Mouse (Mus musculus) forebrain, postnatal 0 days (tissue): ENCODE data around the gene Hebp1. TPM values are rescaled to one million over a fixed set of nuclear protein-coding genes. Genes with fewer than 3 reads are reported as not detected.
A peak's percentile ranks its signal among the peaks of the same experiment; 100 is the strongest.

Experiments used
- ATAC-seq: fragments of 200-750 bp; cut with Nextera tagmentation; 2 replicates; pipeline ENCODE4 v1.8.0; 2017; ENCODE audit warnings: mild to moderate bottlenecking, moderate library complexity
- DNase-seq: peaks from one replicate; pipeline ENCODE4 v3.0.0-alpha.2; 2015
- H3K27ac ChIP-seq: fragments of 300-500 bp; sonication (generic); 2 replicates; pipeline ENCODE4 v1.5.1; 2014; ENCODE audit warnings: low read depth, mild to moderate bottlenecking, antibody characterized with exemption, low read length, moderate library complexity, mixed read lengths
- H3K27me3 ChIP-seq: fragments of 300-500 bp; sonication (generic); 2 replicates; pipeline ENCODE4 v1.6.1; 2014; ENCODE audit warnings: mild to moderate bottlenecking, low read length, mixed read lengths; ENCODE audit not compliant: insufficient read depth
- H3K36me3 ChIP-seq: fragments of 300-500 bp; sonication (generic); 2 replicates; pipeline ENCODE4 v1.6.1; 2014; ENCODE audit warnings: mild to moderate bottlenecking, moderate library complexity; ENCODE audit not compliant: insufficient read depth
- H3K4me1 ChIP-seq: fragments of 300-500 bp; sonication (generic); 2 replicates; pipeline ENCODE4 v1.6.1; 2014; ENCODE audit warnings: antibody characterized with exemption; ENCODE audit not compliant: insufficient read depth
- H3K4me2 ChIP-seq: fragments of 300-500 bp; sonication (generic); 2 replicates; pipeline ENCODE4 v1.6.1; 2014; ENCODE audit warnings: low read depth, mild to moderate bottlenecking, moderate library complexity
- H3K4me3 ChIP-seq: fragments of 300-500 bp; sonication (generic); 2 replicates; pipeline ENCODE4 v1.5.1; 2014; ENCODE audit warnings: low read depth, low read length, mixed read lengths
- H3K9ac ChIP-seq: fragments of 300-500 bp; sonication (generic); 2 replicates; pipeline ENCODE4 v1.6.1; 2014; ENCODE audit warnings: mild to moderate bottlenecking
- H3K9me3 ChIP-seq: fragments of 300-500 bp; sonication (generic); 2 replicates; pipeline ENCODE4 v1.6.1; 2016; ENCODE audit warnings: low read length
- CTCF ChIP-seq: sonication (generic); IDR thresholded peaks from 2 replicates; pipeline ENCODE4 v1.5.1; 2016; ENCODE audit warnings: antibody characterized with exemption, control low read depth, low read depth
- WGBS: fragments of 180-500 bp; shearing (Covaris S2); extraction: QIAGEN DNeasy Blood & Tissue Kit; methylation state at CpG from one replicate; pipeline ENCODE4 v1.1.7; 2014; 5-methylcytosine and 5-hydroxymethylcytosine counted together
- polyA plus RNA-seq: library from polyadenylated mRNA; unstranded; fragments of >200 nt; fragmentation: Nextera tagmentation; extraction: Ambion mirVana; gene quantifications from 2 replicates; pipeline ENCODE4 v1.2.1, GENCODE M21; 2015
- total RNA-seq: library from RNA; depleted of rRNA; stranded (reverse); fragments of >200 nt; gene quantifications from 2 replicates; pipeline ENCODE4 v1.2.3, GENCODE M21; 2014

Hebp1 gene
- total and polyA plus RNA-seq, 2 experiments from 2014 or later: 6.7 to 11.1 TPM

DNA sequence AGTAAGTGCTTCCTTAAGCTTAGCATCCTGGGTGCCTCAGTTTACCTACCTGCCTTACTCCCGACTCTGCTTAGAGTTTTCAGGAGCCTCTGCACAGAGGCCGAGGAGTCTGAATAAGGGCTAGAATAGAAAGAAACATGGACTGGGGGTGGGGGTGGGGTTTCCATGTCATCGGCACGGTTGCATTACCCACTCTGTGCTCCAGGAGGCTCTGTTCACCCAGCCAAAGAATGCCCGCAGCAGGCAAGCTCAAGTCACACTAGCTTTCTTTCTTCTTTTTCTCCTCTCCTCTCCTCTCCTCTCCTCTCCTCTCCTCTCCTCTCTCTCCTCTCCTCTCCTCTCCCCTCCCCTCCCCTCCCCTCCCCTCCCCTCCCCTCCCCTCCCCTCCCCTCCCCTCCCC is 47.5 kb downstream of the Hebp1 start:
- H3K4me3 ChIP-seq: no peak overlapping the region
- TF ChIP-seq CTCF: peak; percentile 68
- no peaks in the 10 kb centered on the region for H3K9me3 ChIP-seq
- H3K27me3 ChIP-seq: no peaks in the 10 kb centered on the region
- H3K4me1 ChIP-seq: no peaks in the 10 kb centered on the region
- H3K4me2 ChIP-seq: no peak overlapping the region
- no peak overlapping the region for H3K27ac ChIP-seq
- H3K9ac ChIP-seq: no peak overlapping the region
- ATAC-seq (peak; percentile 47), DNase-seq (peak; percentile 61)
- no peaks in the 10 kb centered on the region for H3K36me3 ChIP-seq
- 35% methylated on average over 5 of the region's 5 CpGs for WGBS

DNA sequence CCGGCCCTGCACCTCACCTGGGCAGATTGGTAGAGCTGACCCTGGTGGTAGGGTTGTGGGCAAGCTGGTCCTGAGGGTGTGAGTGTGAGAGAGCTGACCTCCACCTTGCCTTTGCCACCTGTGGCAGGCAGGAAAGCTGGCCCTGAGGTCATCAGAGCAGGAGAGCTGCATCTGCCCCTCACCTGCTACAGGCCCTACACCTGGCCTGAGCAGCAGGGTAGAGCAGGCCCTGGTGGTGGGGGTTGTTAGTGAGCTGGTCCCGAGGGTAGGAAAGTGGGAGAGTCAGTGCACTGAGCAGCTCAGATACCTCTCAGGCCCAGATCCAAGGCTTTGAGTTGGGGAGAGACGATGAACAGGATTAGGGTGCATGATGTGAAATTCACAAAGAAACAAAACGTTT is 48.1 kb downstream of the Hebp1 start:
- no peak overlapping the region for H3K27ac ChIP-seq
- DNase-seq (no peak), ATAC-seq (no peak)
- no peak overlapping the region for H3K4me2 ChIP-seq
- no peaks in the 10 kb centered on the region for H3K36me3 ChIP-seq
- no peaks in the 10 kb centered on the region for H3K27me3 ChIP-seq
- no peaks in the 10 kb centered on the region for H3K4me1 ChIP-seq
- WGBS: 80% methylated on average over 4 of the region's 4 CpGs
- no peaks in the 10 kb centered on the region for H3K9me3 ChIP-seq
- H3K4me3 ChIP-seq: no peak overlapping the region
- H3K9ac ChIP-seq: no peak overlapping the region
- TF ChIP-seq CTCF: no peak

DNA sequence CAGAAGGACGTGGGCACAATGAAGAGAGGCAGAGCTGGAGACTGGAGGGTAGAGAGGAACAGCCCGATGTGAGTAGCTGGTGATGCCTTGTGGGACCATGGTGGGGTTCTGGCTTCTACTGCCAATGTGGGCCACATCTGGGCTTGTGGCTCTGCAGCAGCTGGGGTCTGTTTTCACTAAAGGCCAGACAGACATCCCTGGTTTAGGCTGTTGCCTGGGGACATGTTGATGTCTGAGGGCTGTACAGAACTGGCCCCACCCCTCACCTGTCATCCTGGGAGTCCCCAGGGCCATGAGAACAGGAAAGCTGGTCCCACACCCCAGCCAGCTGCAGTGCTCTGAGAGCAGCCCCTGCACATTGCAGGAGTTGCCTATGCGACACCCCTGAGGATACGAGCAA is 48.6 kb downstream of the Hebp1 start:
- whole genome bisulfite sequencing: 86% methylated on average over 4 of the region's 4 CpGs
- no peaks in the 10 kb centered on the region for H3K4me1 ChIP-seq
- H3K27ac ChIP-seq: no peak overlapping the region
- H3K4me2 ChIP-seq: no peak overlapping the region
- TF ChIP-seq CTCF: no peak
- H3K27me3 ChIP-seq: no peaks in the 10 kb centered on the region
- no peaks in the 10 kb centered on the region for H3K9me3 ChIP-seq
- no peak overlapping the region for H3K9ac ChIP-seq
- H3K36me3 ChIP-seq: no peaks in the 10 kb centered on the region
- DNase-seq (no peak), ATAC-seq (no peak)
- H3K4me3 ChIP-seq: no peak overlapping the region

DNA sequence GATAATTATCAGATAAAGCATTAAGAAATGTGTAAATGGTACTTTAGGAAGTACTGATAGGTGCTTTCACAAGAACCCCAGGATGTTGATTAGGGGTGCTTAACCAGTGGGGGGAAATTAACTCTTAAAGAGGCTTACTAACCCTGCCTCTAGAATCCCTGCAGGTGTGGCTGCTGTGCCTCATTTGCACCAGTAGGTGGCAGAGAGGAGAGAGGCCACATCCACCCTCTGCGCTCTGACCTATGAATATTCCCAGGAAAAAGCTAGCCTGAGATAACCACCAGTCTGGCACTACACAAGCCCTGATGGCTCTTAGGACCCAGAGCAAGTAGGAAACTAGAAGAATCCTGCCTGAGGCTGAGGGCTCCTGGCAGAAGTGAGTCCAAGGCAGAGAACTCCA is 49.3 kb downstream of the Hebp1 start:
- no peaks in the 10 kb centered on the region for H3K4me1 ChIP-seq
- H3K36me3 ChIP-seq: no peaks in the 10 kb centered on the region
- no peaks in the 10 kb centered on the region for H3K27me3 ChIP-seq
- TF ChIP-seq CTCF: peak; percentile 69
- ATAC-seq (no peak), DNase-seq (no peak)
- H3K4me2 ChIP-seq: no peak overlapping the region
- H3K27ac ChIP-seq: no peak overlapping the region
- no peaks in the 10 kb centered on the region for H3K9me3 ChIP-seq
- no peak overlapping the region for H3K4me3 ChIP-seq
- WGBS: 29% methylated on average over 1 of the region's 1 CpGs
- H3K9ac ChIP-seq: no peak overlapping the region

DNA sequence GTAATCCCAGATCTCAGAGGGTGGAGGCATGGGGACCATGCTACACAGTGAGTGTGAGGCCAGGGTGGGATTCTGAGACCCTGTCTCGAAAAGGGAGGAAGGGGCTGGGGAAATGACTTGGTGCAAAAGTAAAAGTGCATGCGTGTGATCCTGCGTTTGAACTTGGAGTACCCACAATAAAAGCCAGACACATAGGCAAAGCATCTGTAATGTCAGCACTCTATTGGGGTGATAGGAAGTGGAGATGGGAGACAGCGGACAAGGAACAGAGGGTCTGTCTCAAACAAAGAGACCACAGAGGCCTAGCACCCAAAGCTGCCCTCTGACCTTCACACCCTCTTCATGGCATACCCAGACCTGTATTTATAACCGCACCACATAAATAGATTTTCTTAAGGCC is 51.8 kb downstream of the Hebp1 start:
- H3K27me3 ChIP-seq: no peaks in the 10 kb centered on the region
- no peak overlapping the region for H3K4me2 ChIP-seq
- no peak overlapping the region for H3K27ac ChIP-seq
- no peak for ATAC-seq
- no peaks in the 10 kb centered on the region for H3K36me3 ChIP-seq
- WGBS: 92% methylated on average over 5 of the region's 5 CpGs
- no peaks in the 10 kb centered on the region for H3K9me3 ChIP-seq
- H3K9ac ChIP-seq: no peak overlapping the region
- no peak for TF ChIP-seq CTCF
- no peaks in the 10 kb centered on the region for H3K4me1 ChIP-seq
- DNase-seq: no peak
- no peak overlapping the region for H3K4me3 ChIP-seq

DNA sequence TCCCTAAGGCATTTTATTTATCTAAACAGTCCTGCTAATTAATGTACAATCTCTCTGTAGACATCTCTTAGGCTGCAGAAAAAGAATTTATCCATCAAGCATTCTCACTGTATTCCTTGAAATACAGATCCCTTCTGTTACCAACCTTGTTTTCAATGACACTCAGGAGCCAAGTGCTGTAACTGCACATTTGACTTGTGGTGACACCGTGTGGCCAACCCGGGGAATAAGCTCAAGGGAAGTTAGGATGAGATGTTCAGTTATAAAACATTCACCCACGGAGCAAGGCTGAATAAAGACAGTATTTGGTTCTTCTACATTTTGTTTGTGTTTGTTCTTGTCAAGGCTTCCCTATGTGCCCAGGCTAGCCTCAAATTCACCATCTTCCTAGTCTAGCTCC is 53.3 kb downstream of the Hebp1 start:
- peak; percentile 94 for TF ChIP-seq CTCF
- Histone ChIP-seq H3K4me2 (no peak overlapping the region), H3K9me3 (no peaks in the 10 kb centered on the region), H3K27me3 (no peaks in the 10 kb centered on the region), H3K4me3 (no peak overlapping the region), H3K4me1 (no peaks in the 10 kb centered on the region), H3K27ac (no peak overlapping the region), H3K9ac (no peak overlapping the region), H3K36me3 (no peaks in the 10 kb centered on the region)
- peak; percentile 90 for ATAC-seq
- WGBS: 5% methylated on average over 3 of the region's 3 CpGs
- DNase-seq: peak; percentile 82

DNA sequence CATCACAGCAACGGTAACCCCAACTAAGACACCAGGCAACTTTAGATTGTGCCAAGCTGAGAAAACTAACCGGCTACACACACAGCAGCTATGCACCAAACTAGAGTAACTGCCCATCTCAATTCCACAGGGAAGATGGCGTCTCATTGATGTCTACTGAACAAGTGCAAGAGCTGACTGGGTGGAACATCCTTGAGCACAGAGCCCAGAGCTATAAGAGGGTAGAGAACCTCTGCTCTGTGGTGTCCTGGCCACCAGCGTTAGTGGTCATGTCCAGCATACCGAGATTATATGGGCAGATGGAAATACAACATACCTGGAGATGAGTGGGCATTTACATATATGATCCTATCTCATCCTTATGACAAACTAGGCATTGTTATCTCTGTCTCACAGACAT is 54.7 kb downstream of the Hebp1 start:
- Histone ChIP-seq H3K4me3 (no peak overlapping the region), H3K9ac (no peak overlapping the region), H3K27me3 (no peaks in the 10 kb centered on the region), H3K9me3 (no peaks in the 10 kb centered on the region), H3K27ac (no peak overlapping the region), H3K4me1 (no peaks in the 10 kb centered on the region), H3K36me3 (no peaks in the 10 kb centered on the region), H3K4me2 (no peak overlapping the region)
- no peak for DNase-seq
- ATAC-seq: no peak
- WGBS: 95% methylated on average over 5 of the region's 5 CpGs
- TF ChIP-seq CTCF: no peak
